Mouse (Mus musculus) kidney, embryonic 14.5 days (tissue): ENCODE results near the gene Pdap1. TPM values are rescaled to one million over a fixed set of nuclear protein-coding genes. Genes with fewer than 3 reads are reported as not detected.

ENCODE experiments used
- ATAC-seq: fragments of 200-750 bp; cut with Nextera tagmentation; 2 replicates; pipeline ENCODE4 v1.8.0; 2017; ENCODE audit warnings: moderate number of reproducible peaks, mild to moderate bottlenecking, moderate TSS enrichment, moderate library complexity; ENCODE audit not compliant: low FRiP score, low TSS enrichment
- H3K27ac ChIP-seq: fragments of 300-500 bp; sonication (generic); 2 replicates; pipeline ENCODE4 v1.5.1; 2014; ENCODE audit warnings: low read depth, mild to moderate bottlenecking, low read length, moderate library complexity, mixed read lengths
- H3K27me3 ChIP-seq: fragments of 300-500 bp; sonication (generic); 2 replicates; pipeline ENCODE4 v1.6.1; 2014; ENCODE audit warnings: mild to moderate bottlenecking, low read length; ENCODE audit not compliant: control insufficient read depth, insufficient read depth
- H3K36me3 ChIP-seq: fragments of 300-500 bp; sonication (generic); 2 replicates; pipeline ENCODE4 v1.6.1; 2014; ENCODE audit warnings: low read length, mixed read lengths; ENCODE audit not compliant: control insufficient read depth, insufficient read depth
- H3K4me1 ChIP-seq: fragments of 300-500 bp; sonication (generic); 2 replicates; pipeline ENCODE4 v1.6.1; 2014; ENCODE audit warnings: low read length, mixed read lengths; ENCODE audit not compliant: control insufficient read depth, insufficient read depth
- H3K4me2 ChIP-seq: fragments of 300-500 bp; sonication (generic); replicated peaks from 2 replicates; pipeline ENCODE4 v1.6.1; 2014; ENCODE audit warnings: low read depth, mild to moderate bottlenecking, low read length
- H3K4me3 ChIP-seq: fragments of 300-500 bp; sonication (generic); 2 replicates; pipeline ENCODE4 v1.5.1; 2014; ENCODE audit warnings: mild to moderate bottlenecking, low read length
- H3K9ac ChIP-seq: fragments of 300-500 bp; sonication (generic); 2 replicates; pipeline ENCODE4 v1.6.1; 2014; ENCODE audit warnings: low read depth, mild to moderate bottlenecking, low read length, moderate library complexity
- H3K9me3 ChIP-seq: fragments of 300-500 bp; sonication (generic); 2 replicates; pipeline ENCODE4 v1.6.1; 2016; ENCODE audit warnings: low read length; ENCODE audit not compliant: control insufficient read depth
- WGBS: fragments of 180-500 bp; shearing (Covaris S2); extraction: QIAGEN DNeasy Blood & Tissue Kit; methylation state at CpG from one replicate; pipeline ENCODE4 v1.1.7; 2014; 5-methylcytosine and 5-hydroxymethylcytosine counted together
- polyA plus RNA-seq: library from polyadenylated mRNA; unstranded; fragments of >200 nt; fragmentation: Nextera tagmentation; extraction: Ambion mirVana; gene quantifications from 2 replicates; pipeline ENCODE4 v1.2.1, GENCODE M21; 2014

Gene Pdap1
- polyA plus RNA-seq, 1 experiment from 2014 or later = 113 TPM

GRCm38 (mm10) chr5:145116316-145116715 lies 23.7 kb downstream of the Pdap1 start:
- ATAC-seq = peak; percentile 7; the same call in 1 of the 2 replicates
- WGBS = 28% methylated on average over 4 of the region's 4 CpGs
- no peaks in the 10 kb centered on the region for H3K9me3 ChIP-seq
- H3K4me3 ChIP-seq = no peak overlapping the region
- H3K4me1 ChIP-seq = peaks cover 24% of the 10 kb centered on the region
- no peak overlapping the region; the same call in 1 of the 2 replicates for H3K4me2 ChIP-seq
- 0 out of 2 replicates have a peak overlapping the region, but pooled peaks have one; percentile 18 for H3K9ac ChIP-seq
- H3K27me3 ChIP-seq = no peaks in the 10 kb centered on the region
- H3K27ac ChIP-seq = peak overlapping the region; percentile 82
- no peaks in the 10 kb centered on the region; the same call in 1 of the 2 replicates for H3K36me3 ChIP-seq

- Histone ChIP-seq H3K4me1 (peaks cover 19% of the 10 kb centered on the region), H3K9me3 (no peaks in the 10 kb centered on the region), H3K9ac (no peak overlapping the region), H3K27ac (peak overlapping the region; percentile 82), H3K36me3 (no peaks in the 10 kb centered on the region; the same call in 1 of the 2 replicates), H3K27me3 (no peaks in the 10 kb centered on the region), H3K4me3 (no peak overlapping the region; the same call in 1 of the 2 replicates), H3K4me2 (no peak overlapping the region; the same call in 1 of the 2 replicates)
- WGBS = 90% methylated on average over 5 of the region's 5 CpGs
- ATAC-seq = no peak
Measured at GRCm38 (mm10) chr5:145115736-145116135, 24.3 kb downstream of the Pdap1 start.

GRCm38 (mm10) chr5:145114606-145115473 lies 25.2 kb downstream of the Pdap1 start:
- peak overlapping the region; percentile 82 for H3K4me2 ChIP-seq
- H3K9ac ChIP-seq = peak overlapping the region; percentile 76
- H3K36me3 ChIP-seq = peaks cover 5% of the 10 kb centered on the region
- H3K4me1 ChIP-seq = peaks cover 15% of the 10 kb centered on the region; the same call in 1 of the 2 replicates
- peak overlapping the region; percentile 71 for H3K4me3 ChIP-seq
- no peaks in the 10 kb centered on the region for H3K27me3 ChIP-seq
- 16% methylated on average over 34 of the region's 40 CpGs for WGBS
- ATAC-seq = peak; percentile 25
- peak overlapping the region; percentile 51; the same call in 1 of the 2 replicates for H3K27ac ChIP-seq
- no peaks in the 10 kb centered on the region for H3K9me3 ChIP-seq

GRCm38 (mm10) chr5:145114071-145114605 lies 25.9 kb downstream of the Pdap1 start, which contains the start of gene Arpc1b:
Gene Arpc1b (plus strand): TSS chr5:145114215.
- Histone ChIP-seq H3K9me3 (no peaks in the 10 kb centered on the region), H3K27ac (peak within 1 kb of the TSS; percentile 51; the same call in 1 of the 2 replicates), H3K36me3 (peaks cover 12% of the 10 kb centered on the region), H3K4me3 (peak within 1 kb of the TSS; percentile 71), H3K4me1 (peaks cover 15% of the 10 kb centered on the region; the same call in 1 of the 2 replicates), H3K9ac (peak within 1 kb of the TSS; percentile 76), H3K27me3 (no peaks in the 10 kb centered on the region), H3K4me2 (peak within 1 kb of the TSS; percentile 82)
- WGBS = under 1% methylated on average over 37 of the region's 53 CpGs
- ATAC-seq = peak; percentile 81

- no peak for ATAC-seq
- peaks cover 19% of the 10 kb centered on the region for H3K36me3 ChIP-seq
- H3K4me3 ChIP-seq = peak overlapping the region; percentile 71
- 28% methylated on average over 2 of the region's 2 CpGs for WGBS
- peaks cover 15% of the 10 kb centered on the region; the same call in 1 of the 2 replicates for H3K4me1 ChIP-seq
- H3K27me3 ChIP-seq = no peaks in the 10 kb centered on the region
- H3K9me3 ChIP-seq = no peaks in the 10 kb centered on the region
- H3K9ac ChIP-seq = peak overlapping the region; percentile 76; the same call in 1 of the 2 replicates
- peak overlapping the region; percentile 82 for H3K4me2 ChIP-seq
- no peak overlapping the region for H3K27ac ChIP-seq
Measured at GRCm38 (mm10) chr5:145113416-145113815, 26.6 kb downstream of the Pdap1 start.

- H3K27ac ChIP-seq = no peak overlapping the region
- peaks cover 15% of the 10 kb centered on the region; the same call in 1 of the 2 replicates for H3K4me1 ChIP-seq
- 81% methylated on average over 8 of the region's 8 CpGs for WGBS
- no peaks in the 10 kb centered on the region for H3K27me3 ChIP-seq
- H3K4me2 ChIP-seq = no peak overlapping the region
- no peak for ATAC-seq
- no peaks in the 10 kb centered on the region for H3K9me3 ChIP-seq
- H3K36me3 ChIP-seq = peaks cover 28% of the 10 kb centered on the region
- no peak overlapping the region for H3K9ac ChIP-seq
- no peak overlapping the region for H3K4me3 ChIP-seq
Measured at GRCm38 (mm10) chr5:145112566-145112965, 27.5 kb downstream of the Pdap1 start.

GRCm38 (mm10) chr5:145110401-145110800 lies 29.6 kb downstream of the Pdap1 start:
- no peak for ATAC-seq
- 88% methylated on average over 6 of the region's 6 CpGs for WGBS
- no peaks in the 10 kb centered on the region for H3K4me1 ChIP-seq
- H3K27me3 ChIP-seq = no peaks in the 10 kb centered on the region
- H3K4me3 ChIP-seq = no peak overlapping the region
- no peak overlapping the region for H3K27ac ChIP-seq
- H3K4me2 ChIP-seq = no peak overlapping the region
- peaks cover 48% of the 10 kb centered on the region for H3K36me3 ChIP-seq
- H3K9ac ChIP-seq = no peak overlapping the region
- no peaks in the 10 kb centered on the region for H3K9me3 ChIP-seq

GRCm38 (mm10) chr5:145105694-145106275 lies 34.3 kb downstream of the Pdap1 start:
- 89% methylated on average over 9 of the region's 9 CpGs for WGBS
- ATAC-seq = no peak
- Histone ChIP-seq H3K4me1 (no peaks in the 10 kb centered on the region), H3K36me3 (peaks cover 83% of the 10 kb centered on the region), H3K4me3 (no peak overlapping the region), H3K27me3 (no peaks in the 10 kb centered on the region), H3K27ac (no peak overlapping the region), H3K9ac (no peak overlapping the region), H3K4me2 (no peak overlapping the region), H3K9me3 (no peaks in the 10 kb centered on the region)
